Mouse (Mus musculus) adrenal gland, adult 2 months (tissue): ENCODE measurements around the gene Fyn. TPM values are rescaled to one million over a fixed set of nuclear protein-coding genes. Genes with fewer than 3 reads are reported as not detected.

Source experiments
- DNase-seq: peaks from one replicate; pipeline ENCODE4 v3.0.0; 2021
- polyA plus RNA-seq: library from polyadenylated mRNA; depleted of rRNA; stranded (reverse); fragments of >200 nt; gene quantifications from 2 replicates; pipeline ENCODE4 v1.2.3, GENCODE M21; 2012
- total RNA-seq, 2 experiments: library from RNA; stranded (reverse); gene quantifications; 2 replicates each; pipeline ENCODE4 v1.2.3; 2021

Fyn gene
- total and polyA plus RNA-seq, 3 experiments = 22.7 to 56.2 (median 37.9) TPM

- DNase-seq = no peak
Measured at GRCm38 (mm10) chr10:39471040-39471713, 102.5 kb downstream of the Fyn start.

- peak; percentile 33 for DNase-seq
Measured at GRCm38 (mm10) chr10:39471714-39472531, 103.3 kb downstream of the Fyn start.

GRCm38 (mm10) chr10:39472923-39473322 lies 104.3 kb downstream of the Fyn start:
- no peak for DNase-seq

GRCm38 (mm10) chr10:39479361-39479760 lies 110.7 kb downstream of the Fyn start:
- no peak for DNase-seq

- no peak for DNase-seq
Measured at GRCm38 (mm10) chr10:39484382-39484826, 115.7 kb downstream of the Fyn start.

GRCm38 (mm10) chr10:39484892-39485291 lies 116.2 kb downstream of the Fyn start:
- no peak for DNase-seq

GRCm38 (mm10) chr10:39485939-39486338 lies 117.3 kb downstream of the Fyn start:
- DNase-seq = no peak

- DNase-seq = no peak
Measured at GRCm38 (mm10) chr10:39486501-39487450, 118.1 kb downstream of the Fyn start.

GRCm38 (mm10) chr10:39487740-39488415 lies 119.2 kb downstream of the Fyn start:
- no peak for DNase-seq

- DNase-seq = no peak
Measured at GRCm38 (mm10) chr10:39488542-39488941, 119.9 kb downstream of the Fyn start.

- no peak for DNase-seq
Measured at GRCm38 (mm10) chr10:39488956-39489355, 120.3 kb downstream of the Fyn start.

GRCm38 (mm10) chr10:39490349-39491121 lies 121.9 kb downstream of the Fyn start:
- no peak for DNase-seq

GRCm38 (mm10) chr10:39492146-39492545 lies 123.5 kb downstream of the Fyn start:
- no peak for DNase-seq

GRCm38 (mm10) chr10:39493007-39493406 lies 124.4 kb downstream of the Fyn start:
- DNase-seq = no peak

- no peak for DNase-seq
Measured at GRCm38 (mm10) chr10:39498641-39499040, 130.0 kb downstream of the Fyn start.

GRCm38 (mm10) chr10:39501571-39501970 lies 132.9 kb downstream of the Fyn start:
- DNase-seq = no peak

- DNase-seq = peak; percentile 81
Measured at GRCm38 (mm10) chr10:39501977-39502706, 133.5 kb downstream of the Fyn start.

- DNase-seq = no peak
Measured at GRCm38 (mm10) chr10:39503331-39503730, 134.7 kb downstream of the Fyn start.

- DNase-seq = no peak
Measured at GRCm38 (mm10) chr10:39505007-39505406, 136.4 kb downstream of the Fyn start.

GRCm38 (mm10) chr10:39505621-39506020 lies 137.0 kb downstream of the Fyn start:
- DNase-seq = no peak
